Mouse (Mus musculus) left cerebral cortex, postnatal 14 days (tissue): Measurements from ENCODE around the gene Prr23a1. TPM values are rescaled to one million over a fixed set of nuclear protein-coding genes. Genes with fewer than 3 reads are reported as not detected.

Experiments
- total RNA-seq, 2 experiments: library from RNA; stranded (reverse); gene quantifications; 2 replicates each; pipeline ENCODE4 v1.2.3; 2021

The Prr23a1 gene
- total RNA-seq, 2 experiments from 2014 or later = not detected

Other genes with a start within 250 kb of the Prr23a1 start
- gene Mrps22, start 240.8 kb upstream of the Prr23a1 start, total RNA-seq = 10 to 100 TPM; 26.7 to 27.6 TPM
- not detected for gene Prr23a2, start 14.0 kb downstream of the Prr23a1 start, total RNA-seq
- gene Prr23a3, start 22.3 kb downstream of the Prr23a1 start, total RNA-seq = not detected
- gene 7420426K07Rik, start 60.6 kb downstream of the Prr23a1 start, total RNA-seq = not detected
- 1 to 10 TPM in 1 of 2 experiments, under 1 TPM in 1; 0.86 to 1.7 TPM for gene Foxl2, start 112.8 kb downstream of the Prr23a1 start, total RNA-seq
- gene Faim, start 143.9 kb downstream of the Prr23a1 start, total RNA-seq = 10 to 100 TPM; 29.8 to 36.6 TPM
- not detected for gene Gm1123, start 193.2 kb downstream of the Prr23a1 start, total RNA-seq